Mouse (Mus musculus) C2C12 (cell line): Measurements from ENCODE around the gene 0610040J01Rik.

ENCODE experiments used
- CTCF ChIP-seq: IDR thresholded peaks from one replicate; pipeline ENCODE4 v1.5.1; 2011; ENCODE audit not compliant: control insufficient read depth, insufficient read depth, insufficient read length
- MAX ChIP-seq: IDR thresholded peaks from one replicate; pipeline ENCODE4 v1.6.1; 2011; ENCODE audit warnings: mild to moderate bottlenecking, control low read depth

GRCm38 (mm10) chr5:63811819-63812508 is at the start of gene 0610040J01Rik:
- TF ChIP-seq CTCF (no peak), MAX (no peak)
